Mouse (Mus musculus) liver, adult 2 months (tissue): Measurements from ENCODE around the gene Pla2g2f. TPM values are rescaled to one million over a fixed set of nuclear protein-coding genes. Genes with fewer than 3 reads are reported as not detected.

Experiments used
- DNase-seq: peaks from one replicate; pipeline ENCODE4 v3.0.0-alpha.2; 2011; ENCODE audit warnings: low read depth, low spot score; ENCODE audit errors: extremely low read depth
- H3K27ac ChIP-seq: fragments of 200-500 bp; replicated peaks from 2 replicates; pipeline ENCODE4 v1.5.1; 2012; ENCODE audit warnings: low read depth, mild to moderate bottlenecking, control low read depth, inconsistent platforms, low read length; ENCODE audit not compliant: insufficient read depth
- H3K27me3 ChIP-seq: fragments of 200-500 bp; 2 replicates; pipeline ENCODE4 v1.6.1; 2012; ENCODE audit warnings: mild to moderate bottlenecking, moderate library complexity, low read length, inconsistent platforms; ENCODE audit not compliant: control insufficient read depth, insufficient read depth
- H3K36me3 ChIP-seq: fragments of 200-500 bp; 2 replicates; pipeline ENCODE4 v1.6.1; 2012; ENCODE audit warnings: low read length, inconsistent platforms; ENCODE audit not compliant: control insufficient read depth, insufficient read depth
- H3K4me1 ChIP-seq: fragments of 200-500 bp; 2 replicates; pipeline ENCODE4 v1.6.1; 2011; ENCODE audit warnings: low read length; ENCODE audit not compliant: control insufficient read depth, insufficient read depth
- H3K4me3 ChIP-seq: fragments of 200-500 bp; 2 replicates; pipeline ENCODE4 v1.5.1; 2011; ENCODE audit warnings: low read depth, mild to moderate bottlenecking, control low read depth, low read length, moderate library complexity; ENCODE audit not compliant: insufficient read depth
- H3K79me2 ChIP-seq: fragments of 200-500 bp; 2 replicates; pipeline ENCODE4 v1.6.1; 2012; ENCODE audit warnings: inconsistent platforms, mild to moderate bottlenecking, low read length, moderate library complexity; ENCODE audit not compliant: control insufficient read depth, insufficient read depth
- H3K9ac ChIP-seq: fragments of 200-500 bp; 2 replicates; pipeline ENCODE4 v1.6.1; 2012; ENCODE audit warnings: low read depth, mild to moderate bottlenecking, control low read depth, inconsistent platforms, low read length
- CTCF ChIP-seq: fragments of 200-500 bp; IDR thresholded peaks from 2 replicates; pipeline ENCODE4 v1.5.1; 2011; ENCODE audit warnings: low read depth, low read length, control low read depth
- POLR2A ChIP-seq: fragments of 200-500 bp; IDR thresholded peaks from 2 replicates; pipeline ENCODE4 v1.6.1; 2011; ENCODE audit warnings: low read length, control low read depth; ENCODE audit not compliant: insufficient read depth; ENCODE audit errors: extremely low read depth
- WGBS: fragments of 180-500 bp; shearing (Covaris S2); methylation state at CpG from one replicate; pipeline ENCODE4 v1.1.7; 2018; 5-methylcytosine and 5-hydroxymethylcytosine counted together
- polyA plus RNA-seq: library from polyadenylated mRNA; depleted of rRNA; stranded (reverse); fragments of >200 nt; gene quantifications from 2 replicates; pipeline ENCODE4 v1.2.3, GENCODE M21; 2012
- total RNA-seq: library from RNA; depleted of rRNA; stranded (reverse); fragments of >200 nt; gene quantifications from 2 replicates; pipeline ENCODE4 v1.2.3, GENCODE M21; 2014

Gene Pla2g2f
- total and polyA plus RNA-seq, 2 experiments: not detected

- DNase-seq: no peak
- no peak overlapping the region for H3K4me3 ChIP-seq
- no peaks in the 10 kb centered on the region for H3K4me1 ChIP-seq
- H3K27ac ChIP-seq: no peak overlapping the region
- H3K27me3 ChIP-seq: no peaks in the 10 kb centered on the region; the same call in 1 of the 2 replicates
- no peak overlapping the region for H3K9ac ChIP-seq
- WGBS: 72% methylated on average over 6 of the region's 6 CpGs
- no peaks in the 10 kb centered on the region for H3K79me2 ChIP-seq
- no peak for TF ChIP-seq POLR2A
- H3K36me3 ChIP-seq: no peaks in the 10 kb centered on the region
Observed at GRCm38 (mm10) chr4:138791452-138791851, 34.0 kb upstream of the Pla2g2f start.

- WGBS: 86% methylated on average over 4 of the region's 4 CpGs
- no peaks in the 10 kb centered on the region for H3K79me2 ChIP-seq
Observed at GRCm38 (mm10) chr4:138788381-138788780, 31.0 kb upstream of the Pla2g2f start.

GRCm38 (mm10) chr4:138786141-138786540 lies 28.7 kb upstream of the Pla2g2f start:
- Histone ChIP-seq H3K9ac (no peak overlapping the region), H3K4me3 (no peak overlapping the region), H3K27ac (no peak overlapping the region; the same call in 1 of the 2 replicates), H3K27me3 (no peaks in the 10 kb centered on the region), H3K36me3 (no peaks in the 10 kb centered on the region), H3K79me2 (no peaks in the 10 kb centered on the region), H3K4me1 (no peaks in the 10 kb centered on the region)
- no peak for DNase-seq
- TF ChIP-seq POLR2A (no peak), CTCF (no peak)
- WGBS: 54% methylated on average over 4 of the region's 4 CpGs

More at GRCm38 (mm10) chr4:138788381-138788780, 31.0 kb upstream of the Pla2g2f start:
- H3K4me1 ChIP-seq: no peaks in the 10 kb centered on the region
- no peaks in the 10 kb centered on the region for H3K36me3 ChIP-seq
- H3K9ac ChIP-seq: no peak overlapping the region
- no peak for TF ChIP-seq CTCF
- no peak for TF ChIP-seq POLR2A
- H3K4me3 ChIP-seq: no peak overlapping the region
- H3K27ac ChIP-seq: no peak overlapping the region
- DNase-seq: no peak
- no peaks in the 10 kb centered on the region for H3K27me3 ChIP-seq

GRCm38 (mm10) chr4:138785721-138786120 lies 28.3 kb upstream of the Pla2g2f start:
- Histone ChIP-seq H3K4me1 (no peaks in the 10 kb centered on the region), H3K9ac (no peak overlapping the region), H3K36me3 (no peaks in the 10 kb centered on the region), H3K27ac (no peak overlapping the region; the same call in 1 of the 2 replicates), H3K4me3 (no peak overlapping the region), H3K27me3 (no peaks in the 10 kb centered on the region), H3K79me2 (no peaks in the 10 kb centered on the region)
- DNase-seq: no peak
- TF ChIP-seq CTCF: 0 out of 2 replicates have a peak, but pooled peaks have one; percentile 6
- no peak for TF ChIP-seq POLR2A
- WGBS: 37% methylated on average over 4 of the region's 4 CpGs

GRCm38 (mm10) chr4:138782098-138782497 lies 24.7 kb upstream of the Pla2g2f start:
- Histone ChIP-seq H3K4me1 (no peaks in the 10 kb centered on the region), H3K27me3 (no peaks in the 10 kb centered on the region), H3K27ac (no peak overlapping the region), H3K36me3 (no peaks in the 10 kb centered on the region), H3K79me2 (no peaks in the 10 kb centered on the region), H3K9ac (no peak overlapping the region), H3K4me3 (no peak overlapping the region)
- TF ChIP-seq CTCF: no peak
- no peak for TF ChIP-seq POLR2A
- no peak for DNase-seq
- WGBS: 86% methylated on average over 6 of the region's 6 CpGs

- no peak for DNase-seq
- Histone ChIP-seq H3K4me1 (no peaks in the 10 kb centered on the region), H3K9ac (no peak overlapping the region), H3K79me2 (no peaks in the 10 kb centered on the region), H3K36me3 (no peaks in the 10 kb centered on the region), H3K27ac (no peak overlapping the region), H3K4me3 (no peak overlapping the region), H3K27me3 (no peaks in the 10 kb centered on the region)
- TF ChIP-seq CTCF (no peak), POLR2A (no peak)
- WGBS: 80% methylated on average over 5 of the region's 5 CpGs
Observed at GRCm38 (mm10) chr4:138780300-138780699, 22.9 kb upstream of the Pla2g2f start.
